Mouse (Mus musculus) cerebellum, adult 11-12 months (tissue): ENCODE results near the gene Cdc42bpa.
"Not testable (repeated sequence)": the region's sequence is repeated elsewhere in the genome, so short reads cannot be mapped to it uniquely, and the experiment has no call there.

Experiments
- DNase-seq: peaks from one replicate; pipeline ENCODE4 v3.0.0; 2022

Cdc42bpa gene

DNA sequence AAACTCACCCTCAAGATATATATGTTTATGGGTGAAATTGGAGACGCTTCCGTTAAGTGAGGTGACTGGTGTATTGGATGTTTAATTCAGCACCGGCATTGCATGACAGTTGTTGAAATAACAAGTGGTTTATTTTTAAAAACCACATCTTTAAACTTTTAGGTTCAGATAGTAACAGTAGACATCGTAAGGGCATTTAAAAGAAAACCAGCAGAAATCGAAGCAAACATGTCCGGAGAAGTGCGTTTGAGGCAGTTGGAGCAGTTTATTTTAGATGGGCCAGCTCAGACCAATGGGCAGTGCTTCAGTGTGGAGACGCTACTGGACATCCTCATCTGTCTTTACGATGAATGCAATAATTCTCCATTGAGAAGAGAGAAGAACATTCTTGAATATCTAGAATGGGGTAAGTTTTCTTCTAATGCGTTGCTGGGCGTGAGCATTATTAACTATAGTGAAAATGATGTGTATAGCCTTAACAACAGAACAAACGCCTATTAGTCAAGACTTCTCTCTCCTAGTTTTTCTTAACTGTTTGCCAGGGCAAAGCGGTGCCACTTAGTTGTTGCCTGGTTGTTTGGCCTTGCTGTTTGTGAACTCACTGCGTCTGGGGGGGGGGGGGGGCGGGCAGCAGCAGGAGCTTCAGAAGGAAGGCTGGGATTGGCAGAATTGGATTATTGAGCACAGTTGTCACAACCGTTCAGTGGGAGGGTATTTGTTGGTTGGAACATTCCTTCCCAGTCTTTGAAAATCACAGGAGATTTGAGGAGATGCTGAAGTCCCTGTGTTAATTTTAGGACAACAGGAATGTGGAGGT is 818 bp downstream of the Cdc42bpa start:
- DNase-seq = no peak

DNA sequence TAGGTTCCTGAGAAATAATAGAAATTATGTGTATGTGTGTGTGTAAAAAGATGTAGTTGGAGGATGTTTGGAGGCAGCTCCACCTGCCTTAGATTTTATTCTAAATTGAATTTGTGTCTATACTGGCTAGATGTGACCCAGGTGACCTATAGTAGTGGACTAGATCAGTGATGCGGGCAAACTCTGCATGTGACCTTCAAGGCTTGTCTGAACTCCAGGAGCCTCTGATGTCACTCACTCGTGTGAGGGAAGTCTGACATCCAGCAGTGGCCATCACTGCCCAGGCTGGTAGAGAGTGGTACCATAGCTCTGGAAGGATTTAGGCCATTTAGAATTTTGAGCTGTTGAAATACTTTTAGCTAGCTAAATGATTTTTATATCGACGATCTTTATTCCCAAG is 1.5 kb downstream of the Cdc42bpa start:
- DNase-seq = no peak

DNA sequence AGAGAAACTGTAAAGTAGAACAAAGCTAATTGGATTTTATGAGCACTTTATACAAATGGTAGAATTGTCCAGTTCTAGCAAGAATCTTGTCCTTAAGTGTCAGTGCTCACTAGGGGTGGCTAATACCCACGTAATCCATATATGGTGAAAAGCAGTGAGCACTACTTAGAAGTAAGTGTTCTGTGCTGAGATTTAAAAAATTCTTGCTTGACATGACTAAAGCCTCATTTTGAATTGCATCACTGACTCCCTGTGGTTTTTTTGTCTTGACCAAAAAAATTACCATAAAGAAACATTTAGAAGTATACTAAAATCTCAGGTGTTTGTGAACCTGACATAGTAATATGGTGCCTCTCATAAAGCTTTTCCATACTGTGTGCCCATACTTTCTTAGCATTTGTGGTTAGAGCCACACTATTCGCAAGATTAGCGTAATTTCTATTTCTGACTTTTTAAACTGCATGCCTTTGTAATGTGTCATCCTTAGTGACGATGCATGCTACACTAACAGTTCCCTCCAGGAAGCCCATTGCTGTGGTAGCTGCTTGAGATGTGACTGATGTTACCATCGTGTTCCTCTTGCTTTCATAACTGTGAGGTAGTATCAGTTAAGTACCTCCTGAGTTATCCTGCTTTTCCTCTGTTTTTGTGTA is 9.6 kb downstream of the Cdc42bpa start:
- DNase-seq = no peak

DNA sequence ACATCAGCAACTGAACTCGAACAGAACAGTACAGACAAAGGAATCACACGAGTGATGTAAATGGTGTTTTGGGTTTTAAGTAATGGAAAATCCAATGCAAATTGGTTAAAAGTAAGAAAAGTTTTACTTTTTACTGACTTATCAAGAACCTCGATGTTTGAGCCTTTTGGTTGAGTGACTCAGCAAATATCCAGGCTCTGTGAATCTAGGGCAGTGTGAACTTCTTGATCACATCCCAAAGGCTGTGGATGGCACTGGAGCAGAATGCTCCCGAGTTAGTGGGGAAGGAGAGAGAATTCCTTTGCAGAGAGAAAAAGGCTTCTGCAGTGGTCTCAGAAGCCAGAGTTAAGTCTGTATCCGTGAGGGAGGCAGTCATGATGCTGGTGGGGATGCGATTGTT is 14.7 kb downstream of the Cdc42bpa start:
- no peak for DNase-seq

DNA sequence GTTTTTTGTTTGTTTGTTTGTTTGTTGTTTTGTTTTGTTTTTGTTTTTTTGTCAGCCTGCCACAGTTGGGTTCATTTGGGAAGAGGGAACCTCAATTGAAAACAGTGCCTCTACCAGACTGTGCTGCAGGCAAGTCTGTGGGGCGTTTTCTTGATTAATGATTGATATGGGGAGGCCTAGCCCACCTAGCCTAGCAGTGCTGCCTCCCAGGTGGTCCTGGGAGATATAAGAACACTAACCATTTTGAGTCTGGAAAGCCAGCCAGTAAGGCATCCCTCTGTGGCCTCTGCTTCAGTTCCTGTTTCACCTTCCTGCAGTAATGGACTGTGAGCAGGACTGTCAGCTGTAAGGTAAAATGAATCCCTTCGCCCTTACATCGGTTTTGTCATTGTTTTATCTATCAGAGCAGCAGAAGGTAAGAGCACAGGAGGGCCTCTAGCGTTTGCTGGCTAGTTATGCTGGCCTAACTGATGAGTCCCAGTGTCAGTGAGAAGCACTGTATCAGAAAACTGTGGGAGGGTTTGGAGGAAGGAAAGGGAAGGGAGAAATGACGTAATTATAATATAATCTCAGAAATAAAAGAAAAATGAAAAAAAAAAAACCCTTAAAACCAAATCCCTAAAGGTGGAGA is 15.5 kb downstream of the Cdc42bpa start:
- DNase-seq = no peak

DNA sequence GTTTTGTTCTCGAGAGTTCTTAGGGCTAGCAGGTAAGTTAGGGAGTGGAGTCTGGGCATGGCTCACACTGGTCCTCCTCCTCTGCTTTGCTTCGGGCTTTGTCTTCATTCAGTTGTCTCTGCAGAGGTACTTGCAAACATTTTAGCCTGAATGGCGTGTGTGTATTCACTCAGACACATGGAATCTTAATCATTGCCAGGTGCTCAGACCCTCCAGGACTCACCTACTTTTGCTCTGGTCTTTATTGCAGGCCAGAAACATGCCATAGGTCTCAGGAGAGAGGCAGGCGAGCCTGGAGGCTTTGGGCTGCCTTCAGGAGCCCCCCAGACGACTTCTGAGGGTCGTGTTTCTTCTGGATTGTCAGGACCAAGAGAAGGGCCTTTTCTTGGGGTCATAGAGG is 17.2 kb downstream of the Cdc42bpa start:
- DNase-seq = no peak

DNA sequence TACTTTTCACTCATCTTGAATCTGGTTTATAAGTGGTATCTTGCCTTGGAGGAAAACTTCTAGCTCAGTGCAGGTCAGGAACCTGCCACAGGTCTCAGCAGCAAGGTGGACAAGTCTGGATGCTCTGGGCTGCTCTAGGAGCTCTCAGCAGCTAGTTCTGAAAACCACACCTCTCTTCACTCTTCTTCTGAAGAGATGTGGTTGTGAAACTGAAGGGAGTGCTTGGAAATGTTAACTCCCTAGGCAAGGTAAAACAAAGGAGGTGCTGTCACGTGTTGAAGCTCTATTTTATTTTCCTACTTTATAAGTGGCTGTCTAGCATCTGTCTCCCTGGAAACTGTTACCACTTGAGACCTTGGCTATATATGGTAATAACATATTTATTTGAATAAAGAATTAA is 18.5 kb downstream of the Cdc42bpa start:
- no peak for DNase-seq

DNA sequence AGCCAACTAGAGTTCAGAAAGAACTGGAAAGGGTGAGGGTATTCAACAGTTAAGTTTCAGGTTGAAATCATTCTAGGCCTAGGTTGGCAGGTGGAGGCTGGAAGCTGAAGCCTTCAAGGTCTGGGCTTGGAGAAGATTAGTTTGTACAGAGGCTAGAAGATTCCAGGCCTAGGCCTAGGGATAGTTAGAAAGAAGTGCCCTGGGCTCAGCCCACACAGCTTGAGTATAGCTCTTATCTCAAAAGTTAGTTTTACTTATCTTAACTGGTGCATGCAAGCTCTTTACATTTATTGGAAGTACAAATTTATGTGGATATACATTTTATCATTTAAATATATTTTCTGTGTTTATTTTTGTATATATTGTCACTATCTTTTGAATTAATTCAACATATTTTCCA is 21.4 kb downstream of the Cdc42bpa start:
- no peak for DNase-seq

DNA sequence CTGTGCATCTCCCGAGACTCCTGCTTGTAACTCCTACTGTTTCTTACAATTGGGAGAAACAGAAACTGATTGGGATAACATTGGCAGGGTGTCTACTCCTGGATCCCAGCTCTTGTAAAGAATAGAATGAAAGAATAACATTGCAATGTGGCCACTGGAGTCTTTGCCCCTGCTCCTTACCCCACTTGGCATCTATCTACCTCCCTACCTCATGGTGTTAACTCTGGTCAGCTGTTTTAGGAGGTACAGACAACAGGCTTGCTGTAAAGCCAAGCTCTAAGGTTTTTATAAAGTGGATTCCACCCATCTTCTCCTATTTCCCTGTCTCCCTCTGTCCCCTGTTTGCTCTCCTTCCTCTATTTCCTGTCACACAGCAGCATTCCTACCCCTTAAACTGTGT is 21.9 kb downstream of the Cdc42bpa start:
- no peak for DNase-seq

DNA sequence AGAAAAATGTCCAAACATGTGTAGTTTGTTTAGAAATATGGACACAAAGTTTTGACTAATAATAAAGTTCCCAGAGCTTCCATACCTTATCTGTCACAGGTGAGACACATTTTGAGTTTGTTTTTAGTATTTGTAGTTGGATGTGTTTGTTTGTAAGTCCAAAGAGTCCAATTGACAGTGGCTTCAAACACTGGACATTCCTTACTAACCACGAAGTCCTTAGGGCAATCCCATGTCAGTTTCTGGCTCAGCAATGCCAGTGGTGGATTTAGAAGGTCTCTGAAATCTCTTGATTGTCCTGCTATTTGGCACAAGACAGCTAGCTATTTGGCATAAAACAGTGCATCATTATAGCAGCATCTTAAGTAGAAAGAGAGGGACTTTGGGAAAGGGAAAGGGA is 22.7 kb downstream of the Cdc42bpa start:
- no peak for DNase-seq

DNA sequence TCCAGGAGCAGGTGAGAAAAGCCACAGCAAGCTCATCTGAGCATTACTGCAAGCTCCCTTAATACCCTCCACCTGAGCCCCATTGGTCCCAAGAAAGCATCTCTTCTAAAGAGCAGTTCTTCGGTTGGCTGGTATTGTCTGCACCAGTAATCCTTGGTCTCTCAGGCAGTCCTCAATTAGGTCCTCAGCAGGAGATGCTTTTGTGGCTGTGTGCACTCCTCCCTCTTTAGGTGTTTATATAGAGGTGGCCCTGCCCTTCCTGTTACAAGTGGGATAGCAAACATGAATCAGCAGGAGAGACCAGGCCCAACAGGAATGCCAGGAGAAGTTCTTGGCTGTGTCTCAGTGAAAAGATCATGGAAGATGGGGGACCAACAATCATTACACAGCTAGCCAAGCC is 23.9 kb downstream of the Cdc42bpa start:
- no peak for DNase-seq

DNA sequence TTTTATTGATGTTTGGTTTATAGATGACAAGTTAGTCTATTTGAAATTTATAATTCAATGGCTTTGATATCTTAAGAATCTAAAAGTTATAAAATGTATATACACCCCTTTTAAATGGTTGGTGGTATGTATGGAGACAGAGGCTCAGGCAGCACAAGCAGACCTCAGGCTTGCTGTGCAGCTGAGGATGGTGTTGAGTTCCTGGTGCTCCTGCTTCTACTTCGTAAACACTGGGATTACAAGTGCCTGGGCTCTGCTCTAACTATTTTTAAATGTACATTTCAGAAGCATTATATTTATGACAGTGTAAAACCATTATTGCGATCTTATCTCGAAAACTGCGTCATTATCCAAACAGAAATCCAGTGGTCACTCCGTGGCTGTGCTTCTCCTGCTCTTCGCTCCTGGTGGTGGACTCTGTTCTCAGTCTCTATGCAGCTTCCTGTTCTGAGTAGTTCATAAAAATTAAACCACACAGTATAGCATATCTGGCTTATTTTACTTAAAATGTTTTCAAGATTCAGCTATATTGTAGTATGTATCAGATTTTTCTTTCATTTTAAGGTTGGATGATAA is 31.5 kb downstream of the Cdc42bpa start:
- no peak for DNase-seq

DNA sequence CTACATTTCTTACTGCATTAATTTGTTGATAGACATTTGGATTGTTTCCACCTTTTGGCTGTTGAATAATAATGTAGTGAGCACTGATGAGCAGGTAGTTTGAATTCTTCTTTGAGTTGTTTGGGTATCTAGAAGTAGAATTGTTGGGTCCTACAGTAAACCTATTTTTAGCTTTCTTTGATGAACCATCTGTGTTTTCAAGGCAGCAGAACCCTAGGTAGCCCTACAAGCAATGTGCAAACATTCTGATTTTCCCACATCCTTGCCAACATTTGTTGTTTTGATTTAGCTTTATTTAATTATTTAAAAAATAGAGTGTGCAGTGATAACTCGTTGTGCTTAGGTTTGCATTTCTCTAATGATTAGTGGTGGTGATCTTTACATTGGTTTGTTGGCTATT is 32.0 kb downstream of the Cdc42bpa start:
- DNase-seq = no peak

DNA sequence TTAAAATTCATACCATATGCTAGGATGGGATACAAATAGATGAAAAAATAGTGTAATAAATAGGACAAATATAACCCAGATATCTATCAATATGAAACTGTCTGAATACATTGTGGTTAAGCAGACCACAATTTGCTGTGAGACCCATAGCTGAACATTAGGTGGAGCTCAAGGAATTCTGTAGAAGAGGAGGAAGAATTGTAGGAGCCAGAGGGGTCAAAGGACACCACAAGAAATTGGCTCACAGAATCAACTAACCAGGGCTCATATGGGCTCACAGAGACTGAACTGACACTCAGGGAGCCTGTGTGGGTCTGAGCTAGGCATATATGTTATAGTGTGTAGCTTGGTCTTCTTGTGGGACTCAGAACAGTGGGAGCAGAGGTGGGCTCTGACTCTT is 47.8 kb downstream of the Cdc42bpa start:
- no peak for DNase-seq

DNA sequence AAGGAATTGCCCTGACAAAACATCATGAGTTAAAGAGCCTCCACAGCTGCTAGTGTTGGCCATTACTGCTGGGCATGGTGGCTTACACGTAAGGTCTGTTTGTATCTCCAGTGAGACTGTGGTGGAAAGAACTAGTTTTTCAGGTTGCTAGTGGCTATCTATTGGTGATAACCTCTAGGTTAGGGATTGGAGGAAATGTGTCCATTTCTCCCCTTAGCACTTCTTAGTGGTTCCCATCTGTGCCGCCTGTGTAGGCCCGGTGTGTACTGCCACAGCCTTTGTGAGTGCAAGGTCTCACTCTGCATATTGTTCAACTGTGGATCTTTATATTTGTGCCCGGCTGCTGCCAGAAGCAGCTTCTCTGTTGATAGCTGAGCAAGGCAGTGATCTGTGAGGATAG is 53.2 kb downstream of the Cdc42bpa start:
- DNase-seq = no peak

DNA sequence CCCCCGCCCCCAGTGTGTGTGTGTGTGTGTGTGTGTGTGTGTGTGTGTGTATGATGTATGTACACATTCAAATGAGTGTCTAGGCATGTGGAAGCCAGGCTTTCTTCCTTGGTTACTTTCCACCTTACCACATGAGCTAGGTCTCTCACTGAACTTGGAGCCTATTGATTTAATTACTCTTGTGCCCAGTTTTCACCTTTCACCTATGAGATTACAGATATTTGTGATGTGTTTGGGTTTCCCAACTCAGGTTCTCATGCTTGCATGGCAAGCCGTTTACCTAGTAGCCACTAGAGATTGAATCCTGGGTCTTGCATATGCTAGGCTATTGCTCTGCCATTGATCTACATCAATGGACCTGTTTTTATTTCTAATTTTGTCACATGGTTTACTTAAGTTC is 57.9 kb downstream of the Cdc42bpa start:
- DNase-seq = no peak

DNA sequence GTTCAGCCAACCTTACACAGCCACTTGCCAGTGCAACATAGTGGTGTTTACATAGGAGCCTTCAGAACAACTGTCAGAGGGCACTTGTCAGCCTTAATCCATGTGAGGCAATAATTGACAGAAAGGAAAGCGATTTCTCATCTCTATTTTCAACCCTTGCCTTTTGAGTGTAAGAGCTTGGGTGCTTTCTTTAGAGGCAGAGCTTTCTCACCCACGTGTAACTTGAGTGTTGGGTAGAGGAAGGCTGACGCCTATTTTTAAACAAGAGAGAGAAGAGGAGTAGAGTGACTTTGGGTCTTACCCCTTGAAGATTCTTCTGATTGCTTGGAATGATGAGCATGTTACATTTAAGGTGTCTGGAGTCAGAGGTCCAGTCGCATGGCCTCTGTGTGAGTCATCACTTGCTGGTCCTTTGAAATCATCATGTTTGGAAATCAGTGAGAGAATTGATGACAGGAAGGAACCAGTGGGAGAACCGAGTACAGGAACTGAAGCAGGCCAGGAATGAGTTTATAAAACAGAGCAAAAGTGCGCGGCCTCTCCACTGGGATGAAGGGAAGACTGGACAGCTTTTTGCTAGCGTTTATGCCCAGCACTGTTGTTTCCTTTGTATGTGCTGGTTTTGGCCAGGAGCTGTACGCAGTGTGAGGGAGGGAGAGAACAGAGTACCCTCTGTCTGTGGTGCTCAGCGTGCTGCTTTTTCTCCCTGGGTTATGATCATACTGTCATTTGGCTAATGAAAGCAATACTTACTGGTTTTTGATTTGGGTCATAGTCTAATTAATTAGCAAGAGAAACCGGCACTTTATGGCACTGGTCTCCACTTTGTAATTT is 61.4 kb downstream of the Cdc42bpa start:
- no peak for DNase-seq

DNA sequence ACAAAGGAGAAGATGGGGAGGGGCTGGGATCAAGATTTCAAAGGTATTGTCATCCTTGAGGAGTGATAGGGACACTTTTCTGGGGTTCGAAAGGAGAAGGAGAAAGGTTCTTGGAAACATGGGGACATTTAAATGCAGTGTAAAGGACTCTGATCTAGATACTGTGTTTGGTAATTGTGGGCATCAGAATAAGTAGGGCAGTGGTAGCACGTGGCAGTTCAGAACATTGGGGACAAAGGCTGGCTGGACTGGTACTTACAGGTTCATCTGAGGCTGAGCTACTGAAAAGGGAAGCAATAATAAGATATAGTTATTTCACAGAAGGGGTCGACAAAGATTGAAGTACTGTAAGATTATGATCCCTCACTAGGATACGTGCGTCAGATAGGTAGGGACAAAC is 63.2 kb downstream of the Cdc42bpa start:
- DNase-seq = no peak

DNA sequence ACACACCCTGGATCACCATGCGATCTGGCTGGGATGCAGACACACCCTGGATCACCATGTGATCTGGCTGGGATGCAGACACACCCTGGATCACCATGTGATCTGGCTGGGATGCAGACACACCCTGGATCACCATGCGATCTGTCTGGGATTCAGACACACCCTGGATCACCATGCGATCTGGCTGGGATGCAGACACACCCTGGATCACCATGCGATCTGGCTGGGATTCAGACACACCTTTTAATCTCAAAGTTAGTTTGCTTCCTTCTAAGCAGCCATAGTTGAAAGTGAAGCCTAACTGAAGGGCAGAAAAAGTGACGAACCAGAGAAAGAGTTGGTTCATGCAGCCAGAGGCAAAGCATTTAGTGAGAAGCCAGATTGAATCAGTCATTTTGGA is 69.6 kb downstream of the Cdc42bpa start:
- not testable (repeated sequence) for DNase-seq

DNA sequence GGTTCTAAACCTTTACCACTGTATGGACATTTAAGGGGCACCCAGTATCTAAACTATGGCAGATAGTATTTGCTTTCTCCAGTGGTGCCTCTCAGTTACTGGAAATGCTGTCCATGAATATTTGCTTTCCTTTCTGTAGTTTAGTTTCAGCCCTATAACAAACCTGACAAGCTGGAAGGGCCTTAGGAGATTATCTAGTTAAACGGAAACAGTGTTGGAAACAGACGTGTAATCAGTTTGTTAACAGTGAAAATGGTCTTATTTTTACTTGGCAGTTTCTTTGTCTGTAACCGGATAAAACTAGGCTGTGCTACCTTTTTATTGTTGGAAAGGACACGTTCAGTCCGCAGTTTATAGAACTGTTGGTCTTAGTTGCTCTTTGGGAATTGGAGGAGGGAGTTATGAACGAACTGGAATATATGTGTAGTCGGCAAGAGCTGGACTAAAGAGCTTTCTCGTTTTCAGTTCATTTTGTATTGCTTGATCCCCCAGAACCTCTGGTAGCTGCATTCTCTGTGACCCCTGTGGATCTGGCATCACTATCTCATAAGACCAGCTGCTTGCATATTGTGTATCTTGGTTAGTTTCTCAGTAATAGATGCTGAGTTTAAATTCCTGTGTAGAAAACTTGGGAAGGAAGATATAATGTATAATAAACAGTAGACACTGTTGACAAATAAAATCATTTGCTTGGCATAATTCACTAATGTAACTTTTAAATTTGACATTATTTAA is 70.5 kb downstream of the Cdc42bpa start:
- no peak for DNase-seq

DNA sequence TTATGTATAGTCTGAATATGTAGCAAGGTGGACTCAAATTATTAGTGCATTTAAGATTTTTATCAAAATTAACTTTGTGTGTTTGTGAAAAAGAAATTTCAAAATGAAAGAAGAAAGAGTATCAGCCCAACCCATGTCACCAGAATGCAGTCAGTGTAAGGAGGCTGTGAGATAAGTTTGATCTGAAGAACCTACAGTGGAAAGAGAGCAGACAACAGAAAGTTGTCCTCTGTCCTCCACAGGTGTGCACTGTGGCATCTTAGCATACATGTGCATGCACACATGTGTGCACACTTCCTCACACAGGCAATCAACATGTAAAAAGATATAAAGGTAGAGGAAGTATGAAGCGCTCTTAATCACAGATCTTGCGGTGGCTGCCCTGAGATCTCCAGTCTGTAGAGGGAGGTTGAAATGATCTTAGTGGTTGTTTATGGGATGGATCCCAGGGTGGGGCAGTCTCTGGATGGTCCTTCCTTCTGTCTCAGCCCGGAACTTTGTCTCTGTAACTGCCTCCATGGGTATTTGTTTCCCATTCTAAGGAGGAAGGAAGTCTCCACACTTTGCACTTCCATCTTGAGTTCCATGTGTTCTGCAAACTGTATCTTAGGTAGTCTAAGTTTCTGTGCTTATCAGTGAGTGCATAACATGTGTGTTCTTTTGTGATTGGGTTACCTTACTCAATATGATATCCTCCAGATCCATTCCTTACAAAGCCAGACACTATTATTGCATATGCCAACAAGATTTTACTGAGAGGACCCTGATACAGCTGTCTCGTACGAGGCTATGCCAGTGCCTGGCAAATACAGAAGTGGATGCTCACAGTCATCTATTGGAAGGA is 71.7 kb downstream of the Cdc42bpa start:
- no peak for DNase-seq
